Mouse (Mus musculus): ENCODE measurements around the gene Mast3.

GRCm38 (mm10) chr8:70763354-70763753, 41.5 kb downstream of the Mast3 start:
- no peak for TF ChIP-seq GATA1 (IDR thresholded peaks at IDR 0.05; ENCODE audit: low read length)
- TF ChIP-seq TAL1 (IDR thresholded peaks at IDR 0.05; ENCODE audit: low read length) = no peak

Data from erythroblast, embryonic 14.5 days (primary cell).